Mouse (Mus musculus) midbrain, embryonic 16.5 days (tissue): ENCODE data around the gene Gm8947. TPM values are rescaled to one million over a fixed set of nuclear protein-coding genes. Genes with fewer than 3 reads are reported as not detected.
"Not testable (repeated sequence)": the region's sequence is repeated elsewhere in the genome, so short reads cannot be mapped to it uniquely, and the experiment has no call there.

ENCODE experiments used
- ATAC-seq: fragments of 200-750 bp; cut with Nextera tagmentation; 2 replicates; pipeline ENCODE4 v1.8.0; 2017; ENCODE audit warnings: moderate TSS enrichment
- H3K27ac ChIP-seq: fragments of 300-500 bp; sonication (generic); 2 replicates; pipeline ENCODE4 v1.5.1; 2014; ENCODE audit warnings: mild to moderate bottlenecking, low read length, mixed read lengths
- H3K27me3 ChIP-seq: fragments of 300-500 bp; sonication (generic); 2 replicates; pipeline ENCODE4 v1.6.1; 2014; ENCODE audit warnings: low read depth, low read length, mixed read lengths; ENCODE audit not compliant: control insufficient read depth, insufficient read depth
- H3K36me3 ChIP-seq: fragments of 300-500 bp; sonication (generic); 2 replicates; pipeline ENCODE4 v1.6.1; 2014; ENCODE audit warnings: mild to moderate bottlenecking, low read length, moderate library complexity, mixed read lengths; ENCODE audit not compliant: control insufficient read depth, insufficient read depth
- H3K4me1 ChIP-seq: fragments of 300-500 bp; sonication (generic); 2 replicates; pipeline ENCODE4 v1.6.1; 2014; ENCODE audit warnings: mild to moderate bottlenecking, low read length, mixed read lengths; ENCODE audit not compliant: control insufficient read depth, insufficient read depth
- H3K4me2 ChIP-seq: fragments of 300-500 bp; sonication (generic); 2 replicates; pipeline ENCODE4 v1.6.1; 2014; ENCODE audit warnings: mild to moderate bottlenecking, low read length, mixed read lengths
- H3K4me3 ChIP-seq: fragments of 300-500 bp; sonication (generic); 2 replicates; pipeline ENCODE4 v1.5.1; 2014; ENCODE audit warnings: low read depth, mild to moderate bottlenecking, low read length, moderate library complexity, mixed read lengths
- H3K9ac ChIP-seq: fragments of 300-500 bp; sonication (generic); 2 replicates; pipeline ENCODE4 v1.6.1; 2014; ENCODE audit warnings: low read depth, low read length, mixed read lengths
- H3K9me3 ChIP-seq: fragments of 300-500 bp; sonication (generic); replicated peaks from 2 replicates; pipeline ENCODE4 v1.6.1; 2014; ENCODE audit warnings: mild to moderate bottlenecking, low read length, mixed read lengths; ENCODE audit not compliant: control insufficient read depth, poor library complexity, severe bottlenecking
- WGBS: fragments of 180-500 bp; shearing (Covaris S2); extraction: QIAGEN DNeasy Blood & Tissue Kit; methylation state at CpG from one replicate; pipeline ENCODE4 v1.1.7; 2014; 5-methylcytosine and 5-hydroxymethylcytosine counted together
- polyA plus RNA-seq: library from polyadenylated mRNA; unstranded; fragments of >200 nt; fragmentation: Nextera tagmentation; extraction: Ambion mirVana; gene quantifications from 2 replicates; pipeline ENCODE4 v1.2.1, GENCODE M21; 2015

Gm8947 gene
- polyA plus RNA-seq, 1 experiment from 2014 or later = not detected

GRCm38 (mm10) chr1:151195986-151196385, 3.8 kb downstream of the Gm8947 start:
- not testable (repeated sequence) for H3K9me3 ChIP-seq, H3K9ac ChIP-seq, H3K27me3 ChIP-seq, H3K4me2 ChIP-seq, H3K4me1 ChIP-seq, ATAC-seq, H3K4me3 ChIP-seq, H3K27ac ChIP-seq, H3K36me3 ChIP-seq
- WGBS = 34% methylated on average over 4 of the region's 4 CpGs

- 69% methylated on average over 3 of the region's 3 CpGs for WGBS
- H3K4me3 ChIP-seq, H3K9me3 ChIP-seq, H3K27me3 ChIP-seq, H3K27ac ChIP-seq, ATAC-seq, H3K9ac ChIP-seq, H3K4me1 ChIP-seq, H3K36me3 ChIP-seq, H3K4me2 ChIP-seq: not testable (repeated sequence)
Observed at GRCm38 (mm10) chr1:151196690-151197089, 4.5 kb downstream of the Gm8947 start.

GRCm38 (mm10) chr1:151198120-151198519, 5.9 kb downstream of the Gm8947 start, which contains the start of gene Gm47995:
Gene Gm47995, plus strand, starts transcription at chr1:151198448.
- not testable (repeated sequence) for H3K36me3 ChIP-seq, H3K9ac ChIP-seq, H3K4me1 ChIP-seq, ATAC-seq, H3K27ac ChIP-seq, H3K4me3 ChIP-seq, H3K9me3 ChIP-seq, H3K27me3 ChIP-seq, H3K4me2 ChIP-seq
- WGBS = 82% methylated on average over 2 of the region's 4 CpGs

- H3K4me2 ChIP-seq, ATAC-seq: not testable (repeated sequence)
Observed at GRCm38 (mm10) chr1:151200620-151201019, 8.4 kb downstream of the Gm8947 start.

GRCm38 (mm10) chr1:151202771-151203170, 10.6 kb downstream of the Gm8947 start:
- not testable (repeated sequence) for H3K36me3 ChIP-seq, H3K4me3 ChIP-seq, H3K27ac ChIP-seq, ATAC-seq, H3K4me1 ChIP-seq, H3K9me3 ChIP-seq, H3K27me3 ChIP-seq, H3K9ac ChIP-seq, H3K4me2 ChIP-seq
- WGBS = 77% methylated on average over 2 of the region's 5 CpGs

More at GRCm38 (mm10) chr1:151200620-151201019, 8.4 kb downstream of the Gm8947 start:
- not testable (repeated sequence) for H3K27me3 ChIP-seq, H3K9me3 ChIP-seq, H3K9ac ChIP-seq, H3K27ac ChIP-seq, H3K4me3 ChIP-seq, H3K36me3 ChIP-seq, H3K4me1 ChIP-seq

GRCm38 (mm10) chr1:151203818-151204217, 11.6 kb downstream of the Gm8947 start, which contains the start of gene 3110040M04Rik:
Gene 3110040M04Rik, plus strand, starts transcription at chr1:151204121.
- not testable (repeated sequence) for H3K27ac ChIP-seq, H3K9ac ChIP-seq, H3K4me1 ChIP-seq, H3K27me3 ChIP-seq, ATAC-seq, H3K4me3 ChIP-seq, H3K36me3 ChIP-seq, H3K4me2 ChIP-seq, H3K9me3 ChIP-seq
- no CpG with 5 or more reads among the region's 6 CpGs for WGBS

- not testable (repeated sequence) for H3K4me3 ChIP-seq, ATAC-seq
- WGBS = 90% methylated on average over 3 of the region's 5 CpGs
Observed at GRCm38 (mm10) chr1:151208493-151208892, 16.3 kb downstream of the Gm8947 start.

GRCm38 (mm10) chr1:151208944-151209343, 16.8 kb downstream of the Gm8947 start:
- not testable (repeated sequence) for H3K4me2 ChIP-seq, ATAC-seq

More at GRCm38 (mm10) chr1:151208493-151208892, 16.3 kb downstream of the Gm8947 start:
- not testable (repeated sequence) for H3K4me1 ChIP-seq, H3K9me3 ChIP-seq, H3K36me3 ChIP-seq, H3K27ac ChIP-seq, H3K27me3 ChIP-seq, H3K4me2 ChIP-seq, H3K9ac ChIP-seq

GRCm38 (mm10) chr1:151209824-151210355, 17.7 kb downstream of the Gm8947 start, which contains the start of gene Gm47996:
Gene Gm47996, plus strand, starts transcription at chr1:151210131.
- H3K4me1 ChIP-seq, H3K27ac ChIP-seq, H3K4me3 ChIP-seq, H3K36me3 ChIP-seq, H3K9me3 ChIP-seq, H3K9ac ChIP-seq, H3K4me2 ChIP-seq, H3K27me3 ChIP-seq, ATAC-seq: not testable (repeated sequence)
- WGBS = 95% methylated on average over 4 of the region's 8 CpGs

More at GRCm38 (mm10) chr1:151208944-151209343, 16.8 kb downstream of the Gm8947 start:
- H3K36me3 ChIP-seq, H3K4me1 ChIP-seq, H3K9ac ChIP-seq, H3K27me3 ChIP-seq, H3K9me3 ChIP-seq, H3K4me3 ChIP-seq, H3K27ac ChIP-seq: not testable (repeated sequence)
